Mouse (Mus musculus): ENCODE data around the gene Zdhhc22. TPM values are rescaled to one million over a fixed set of nuclear protein-coding genes. Genes with fewer than 3 reads are reported as not detected.
A peak's percentile ranks its signal among the peaks of the same experiment; 100 is the strongest.

Gene Zdhhc22
- total and polyA plus RNA-seq, 3 experiments = not detected

DNA sequence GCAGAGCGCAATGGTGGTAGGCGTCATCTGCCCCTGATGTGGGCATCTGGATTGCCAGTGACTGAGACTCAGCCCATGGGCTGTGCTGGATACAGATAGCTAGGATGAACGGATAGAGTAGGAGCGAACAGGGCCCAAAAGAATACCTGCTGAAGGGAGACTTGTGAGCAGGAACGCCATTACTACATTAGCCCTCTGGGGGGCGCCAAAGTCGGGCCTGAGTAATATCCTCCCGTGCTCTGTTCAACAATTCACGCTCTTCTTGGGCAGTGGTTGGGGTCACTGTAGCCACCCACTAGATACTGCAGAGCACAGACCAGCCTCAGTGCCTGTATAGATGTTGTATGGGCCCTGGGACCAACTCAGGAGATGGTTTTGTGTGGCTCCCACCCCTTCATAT lies 9.1 kb downstream of the Zdhhc22 start:
- no peak overlapping the region for H3K4me3 ChIP-seq (replicated peaks in 1 of 3; ENCODE audit: low read depth in 2 of 3, low read length in 2 of 3, poor library complexity in 1 of 3)
- dilution Hi-C loops (cut with MboI; ENCODE audit: extremely low pct_ligation_motif_present, extremely low pct_unique_long_range_greater_than_20kb, low sequenced_read_pairs) = no loop called here
- H3K27ac ChIP-seq (ENCODE audit: insufficient read depth, low read depth) = no peak overlapping the region
- DNase-seq (ENCODE audit: extremely low read depth) = peak; percentile 34
- H3K36me3 ChIP-seq (replicated peaks in 1 of 2; ENCODE audit: control insufficient read depth in 1 of 2, insufficient read depth in 1 of 2, low read length in 1 of 2) = no peaks in the 10 kb centered on the region
- peaks cover 78% of the 10 kb centered on the region for H3K27me3 ChIP-seq (replicated peaks)
- in situ Hi-C loops (cut with MboI; ENCODE audit: low pct_ligation_motif_present, low pct_unique_long_range_greater_than_20kb, low sequenced_read_pairs) = no loop called here
- TF ChIP-seq NELFE (IDR thresholded peaks at IDR 0.05; ENCODE audit: low read depth, low read length) (no peak), ZC3H11A (IDR thresholded peaks at IDR 0.05; ENCODE audit: low read depth, low read length) (no peak), RAD21 (IDR thresholded peaks at IDR 0.05; ENCODE audit: low read depth, low read length) (peak; percentile 40), CTCF (conservative IDR thresholded peaks at IDR 0.05 in 1 of 2, IDR thresholded peaks at IDR 0.05 in 1 of 2; ENCODE audit: low read depth in 2 of 2, low read length in 2 of 2) (peak; percentile 60 to 68), SMC3 (IDR thresholded peaks at IDR 0.05; ENCODE audit: low read depth, low read length) (peak; percentile 42)
- H3K9me3 ChIP-seq (replicated peaks; ENCODE audit: low read length) = no peaks in the 10 kb centered on the region
- no peaks in the 10 kb centered on the region for H3K79me2 ChIP-seq (replicated peaks; ENCODE audit: control insufficient read depth, extremely low read depth, insufficient read depth, poor library complexity, severe bottlenecking)
- peaks cover 6% of the 10 kb centered on the region in 2 experiments for H3K4me1 ChIP-seq (ENCODE audit: control insufficient read depth in 1 of 2, insufficient read depth in 2 of 2)
- H3K4me2 ChIP-seq (ENCODE audit: insufficient read depth, low read depth, poor library complexity, severe bottlenecking) = no peak overlapping the region
- H3K9ac ChIP-seq (ENCODE audit: insufficient read depth, low read depth) = no peak overlapping the region

DNA sequence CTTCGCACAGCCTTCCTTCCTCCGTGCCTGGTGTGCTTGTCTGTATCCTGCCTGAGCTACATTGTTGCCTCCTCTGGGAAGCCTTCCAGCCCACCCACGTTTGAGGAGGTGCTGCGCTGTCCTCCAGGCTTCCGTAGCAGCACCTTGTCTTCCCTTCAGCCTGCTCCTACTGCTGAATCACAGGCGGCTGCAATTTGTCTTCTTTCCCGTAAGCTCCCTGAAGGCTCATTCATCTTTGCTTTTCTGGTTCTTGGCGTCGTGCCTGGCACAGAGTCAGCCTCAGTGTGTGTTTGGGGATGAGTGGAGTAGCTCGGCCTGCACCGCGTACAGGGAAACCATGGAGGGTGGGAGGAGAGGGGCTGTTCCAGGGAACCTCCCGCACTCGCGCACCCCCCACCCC lies 12.4 kb downstream of the Zdhhc22 start:
- Histone ChIP-seq H3K9ac (ENCODE audit: insufficient read depth, low read depth) (no peak overlapping the region), H3K9me3 (replicated peaks; ENCODE audit: low read length) (no peaks in the 10 kb centered on the region), H3K4me2 (ENCODE audit: insufficient read depth, low read depth, poor library complexity, severe bottlenecking) (no peak overlapping the region), H3K79me2 (replicated peaks; ENCODE audit: control insufficient read depth, extremely low read depth, insufficient read depth, poor library complexity, severe bottlenecking) (no peaks in the 10 kb centered on the region), H3K27me3 (replicated peaks) (peaks cover 47% of the 10 kb centered on the region), H3K4me1 (ENCODE audit: control insufficient read depth in 1 of 2, insufficient read depth in 2 of 2) (peaks cover 0 to 8% of the 10 kb centered on the region in 2 experiments; a peak in 2 of 4 replicates), H3K27ac (ENCODE audit: insufficient read depth, low read depth) (no peak overlapping the region), H3K36me3 (replicated peaks in 1 of 2; ENCODE audit: control insufficient read depth in 1 of 2, insufficient read depth in 1 of 2, low read length in 1 of 2) (no peaks in the 10 kb centered on the region), H3K4me3 (replicated peaks in 1 of 3; ENCODE audit: low read depth in 2 of 3, low read length in 2 of 3, poor library complexity in 1 of 3) (no peak overlapping the region)
- in situ Hi-C loops (cut with MboI; ENCODE audit: low pct_ligation_motif_present, low pct_unique_long_range_greater_than_20kb, low sequenced_read_pairs) = no loop called here
- DNase-seq (ENCODE audit: extremely low read depth) = no peak
- no peak for TF ChIP-seq SIN3A (IDR thresholded peaks at IDR 0.05; ENCODE audit: low read length)
- no peak for TF ChIP-seq RAD21 (IDR thresholded peaks at IDR 0.05; ENCODE audit: low read depth, low read length)
- no peak for TF ChIP-seq RCOR1 (conservative IDR thresholded peaks at IDR 0.05; ENCODE audit: low read depth, low read length)
- dilution Hi-C loops (cut with MboI; ENCODE audit: extremely low pct_ligation_motif_present, extremely low pct_unique_long_range_greater_than_20kb, low sequenced_read_pairs) = no loop called here

- peaks cover 0 to 8% of the 10 kb centered on the region in 2 experiments; a peak in 2 of 4 replicates for H3K4me1 ChIP-seq (ENCODE audit: control insufficient read depth in 1 of 2, insufficient read depth in 2 of 2)
These were observed 13.6 kb downstream of the Zdhhc22 start for GRCm38 (mm10) chr12:86976511-86977168.

More at GRCm38 (mm10) chr12:86976511-86977168, 13.6 kb downstream of the Zdhhc22 start:
- Histone ChIP-seq H3K27ac (ENCODE audit: insufficient read depth, low read depth) (no peak overlapping the region), H3K27me3 (replicated peaks) (peaks cover 38% of the 10 kb centered on the region), H3K36me3 (replicated peaks in 1 of 2; ENCODE audit: control insufficient read depth in 1 of 2, insufficient read depth in 1 of 2, low read length in 1 of 2) (no peaks in the 10 kb centered on the region), H3K4me2 (ENCODE audit: insufficient read depth, low read depth, poor library complexity, severe bottlenecking) (no peak overlapping the region), H3K4me3 (replicated peaks in 1 of 3; ENCODE audit: low read depth in 2 of 3, low read length in 2 of 3, poor library complexity in 1 of 3) (no peak overlapping the region), H3K9me3 (replicated peaks; ENCODE audit: low read length) (no peaks in the 10 kb centered on the region), H3K9ac (ENCODE audit: insufficient read depth, low read depth) (no peak overlapping the region), H3K79me2 (replicated peaks; ENCODE audit: control insufficient read depth, extremely low read depth, insufficient read depth, poor library complexity, severe bottlenecking) (no peaks in the 10 kb centered on the region)
- no peak for DNase-seq (ENCODE audit: extremely low read depth)
- in situ Hi-C loops (cut with MboI; ENCODE audit: low pct_ligation_motif_present, low pct_unique_long_range_greater_than_20kb, low sequenced_read_pairs) = no loop called here
- TF ChIP-seq ZMIZ1 (IDR thresholded peaks at IDR 0.05; ENCODE audit: low read depth, low read length) = no peak
- no peak for TF ChIP-seq MYC (IDR thresholded peaks at IDR 0.05; ENCODE audit: low read depth, low read length)
- peak; percentile 62 for TF ChIP-seq RAD21 (IDR thresholded peaks at IDR 0.05; ENCODE audit: low read depth, low read length)
- no peak for TF ChIP-seq MAZ (IDR thresholded peaks at IDR 0.05; ENCODE audit: low read depth, low read length)
- no peak for TF ChIP-seq NRF1 (IDR thresholded peaks at IDR 0.05; ENCODE audit: low read depth, low read length)
- TF ChIP-seq SMC3 (IDR thresholded peaks at IDR 0.05; ENCODE audit: low read depth, low read length) = peak; percentile 52
- no peak for TF ChIP-seq HCFC1 (IDR thresholded peaks at IDR 0.05; ENCODE audit: low read depth, low read length)
- no peak for TF ChIP-seq ZKSCAN1 (IDR thresholded peaks at IDR 0.05; ENCODE audit: borderline replicate concordance, low read depth, low read length)
- peak; percentile 26 to 72; a peak in 2 of 4 replicates for TF ChIP-seq CTCF (conservative IDR thresholded peaks at IDR 0.05 in 1 of 2, IDR thresholded peaks at IDR 0.05 in 1 of 2; ENCODE audit: low read depth in 2 of 2, low read length in 2 of 2)
- no peak for TF ChIP-seq MAFK (IDR thresholded peaks at IDR 0.05; ENCODE audit: insufficient replicate concordance, low read length)
- TF ChIP-seq E2F4 (IDR thresholded peaks at IDR 0.05; ENCODE audit: insufficient replicate concordance, low read depth, low read length) = no peak
- no peak for TF ChIP-seq ZNF384 (IDR thresholded peaks at IDR 0.05; ENCODE audit: low read depth, low read length)
- TF ChIP-seq UBTF (IDR thresholded peaks at IDR 0.05; ENCODE audit: low read depth, low read length) = no peak
- TF ChIP-seq ZC3H11A (IDR thresholded peaks at IDR 0.05; ENCODE audit: low read depth, low read length) = no peak
- TF ChIP-seq ETS1 (conservative IDR thresholded peaks at IDR 0.05; ENCODE audit: low read depth, low read length) = no peak
- dilution Hi-C loops (cut with MboI; ENCODE audit: extremely low pct_ligation_motif_present, extremely low pct_unique_long_range_greater_than_20kb, low sequenced_read_pairs) = no loop called here
